In the genomic region with DNA sequence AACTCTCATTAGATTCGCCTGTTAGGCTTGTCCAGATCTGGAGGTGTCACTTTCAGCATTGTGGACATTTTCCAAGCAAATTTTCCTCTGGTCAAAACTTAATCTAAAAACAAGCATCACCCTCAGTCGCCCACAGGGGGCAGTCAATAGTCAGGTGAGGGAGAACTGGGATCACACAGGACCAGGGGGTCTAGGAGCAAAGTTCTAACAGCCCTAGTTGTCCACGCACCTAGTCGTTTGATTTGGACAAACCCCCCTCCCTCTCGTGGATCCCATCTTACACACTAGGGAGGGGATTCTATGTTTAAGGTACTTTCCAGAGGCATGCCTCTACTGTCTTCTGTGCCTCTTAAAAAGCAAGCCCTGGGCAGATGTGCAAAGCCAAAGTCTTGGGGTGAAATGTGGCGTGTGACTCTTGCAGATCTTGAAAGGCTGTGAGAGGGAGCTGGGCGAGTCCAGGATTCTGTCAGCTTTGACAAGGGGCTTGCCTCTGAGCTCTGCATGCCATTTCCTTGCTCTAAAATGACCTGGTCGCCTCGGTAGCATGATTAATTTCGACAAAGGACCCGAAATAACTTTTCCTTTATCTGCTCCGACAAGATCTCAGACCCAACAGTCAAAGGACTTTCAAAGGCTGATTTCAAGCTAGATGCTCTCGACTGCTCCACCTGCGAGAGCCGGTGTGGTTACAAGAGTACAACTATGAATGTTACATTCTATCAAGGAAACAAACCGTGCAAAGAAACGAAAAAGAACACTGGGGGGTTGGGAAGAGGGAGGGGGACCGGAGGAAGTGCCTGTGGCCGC, we compare ENCODE assay signal across 8 mouse cellular contexts. TPM values are rescaled to one million over a fixed set of nuclear protein-coding genes. Genes with fewer than 3 reads are reported as not detected.
DNase-seq lines count a peak whose midpoint lies in the region; ATAC-seq and TF ChIP-seq lines count a peak whose summit lies in the region.

No protein-coding gene starts in this region.

- no peaks in the 10 kb centered on the region for H3K36me3 ChIP-seq in embryonic facial prominence, embryonic 13.5 days
- H3K36me3 ChIP-seq in hindbrain, embryonic 10.5 days: peaks cover 8% of the 10 kb centered on the region
- no peaks in the 10 kb centered on the region for H3K36me3 ChIP-seq in limb, embryonic 15.5 days
- H3K36me3 ChIP-seq in midbrain, postnatal 0 days (ENCODE audit: insufficient read depth, low read length): no peaks in the 10 kb centered on the region
- H3K36me3 ChIP-seq in testis, adult 2 months (ENCODE audit: control insufficient read depth, insufficient read depth, low read length): no peaks in the 10 kb centered on the region

- WGBS in embryonic facial prominence, embryonic 13.5 days: 3% methylated on average over 19 of the region's 19 CpGs
- 3% methylated on average over 19 of the region's 19 CpGs for WGBS in hindbrain, embryonic 10.5 days
- 5% methylated on average over 19 of the region's 19 CpGs for WGBS in limb, embryonic 15.5 days
- 4% methylated on average over 19 of the region's 19 CpGs for WGBS in midbrain, postnatal 0 days

- peak; percentile 73 for TF ChIP-seq CTCF in midbrain, postnatal 0 days (IDR thresholded peaks at IDR 0.05)
- TF ChIP-seq CTCF in testis, adult 2 months (IDR thresholded peaks at IDR 0.05; ENCODE audit: control insufficient read depth, insufficient read depth, insufficient replicate concordance, low read depth, low read length): peak; percentile 19; the same call in 1 of the 2 replicates

- H3K4me3 ChIP-seq in embryonic facial prominence, embryonic 13.5 days: peak overlapping the region; percentile 71
- H3K4me3 ChIP-seq in hindbrain, embryonic 10.5 days: peak overlapping the region; percentile 79
- H3K4me3 ChIP-seq in limb, embryonic 15.5 days: peak overlapping the region; percentile 69
- peak overlapping the region; percentile 64 for H3K4me3 ChIP-seq in midbrain, postnatal 0 days (ENCODE audit: low read depth, low read length)
- H3K4me3 ChIP-seq in testis, adult 2 months (ENCODE audit: control insufficient read depth, low read depth, low read length): no peak overlapping the region

- no peaks in the 10 kb centered on the region for H3K9me3 ChIP-seq in embryonic facial prominence, embryonic 13.5 days
- no peaks in the 10 kb centered on the region for H3K9me3 ChIP-seq in hindbrain, embryonic 10.5 days
- H3K9me3 ChIP-seq in limb, embryonic 15.5 days: no peaks in the 10 kb centered on the region
- no peaks in the 10 kb centered on the region for H3K9me3 ChIP-seq in midbrain, postnatal 0 days (ENCODE audit: low read length)

- peaks cover 17% of the 10 kb centered on the region for H3K4me1 ChIP-seq in embryonic facial prominence, embryonic 13.5 days
- peaks cover 32% of the 10 kb centered on the region for H3K4me1 ChIP-seq in hindbrain, embryonic 10.5 days (replicated peaks)
- peaks cover 25% of the 10 kb centered on the region for H3K4me1 ChIP-seq in limb, embryonic 15.5 days
- peaks cover 4% of the 10 kb centered on the region; the same call in 1 of the 2 replicates for H3K4me1 ChIP-seq in midbrain, postnatal 0 days (ENCODE audit: insufficient read depth, low read length)
- peaks cover 20% of the 10 kb centered on the region for H3K4me1 ChIP-seq in testis, adult 2 months (ENCODE audit: control insufficient read depth, insufficient read depth, low read length)

- H3K27ac ChIP-seq in embryonic facial prominence, embryonic 13.5 days: no peak overlapping the region
- H3K27ac ChIP-seq in hindbrain, embryonic 10.5 days: no peak overlapping the region
- H3K27ac ChIP-seq in limb, embryonic 15.5 days: no peak overlapping the region
- no peak overlapping the region for H3K27ac ChIP-seq in midbrain, postnatal 0 days (ENCODE audit: low read depth, low read length)
- H3K27ac ChIP-seq in testis, adult 2 months (ENCODE audit: control insufficient read depth, insufficient read depth, low read depth, low read length): no peak overlapping the region

- TF ChIP-seq POLR2A in testis, adult 2 months (IDR thresholded peaks at IDR 0.05; ENCODE audit: control insufficient read depth, low read depth, low read length): no peak

- H3K9ac ChIP-seq in embryonic facial prominence, embryonic 13.5 days: peak overlapping the region; percentile 85
- no peak overlapping the region; the same call in 1 of the 2 replicates for H3K9ac ChIP-seq in limb, embryonic 15.5 days
- H3K9ac ChIP-seq in midbrain, postnatal 0 days (replicated peaks; ENCODE audit: low read length, poor library complexity, severe bottlenecking): peak overlapping the region; percentile 48; the same call in 1 of the 2 replicates

- peak; percentile 48 to 64 for DNase-seq in layer of hippocampus, postnatal 10 days (ENCODE audit: low spot score in 2 of 2)
- DNase-seq in layer of hippocampus, adult 9-11 months: no peak
- peak; percentile 48 for DNase-seq in adrenal gland, postnatal 25 days
- DNase-seq in hindbrain, embryonic 10.5 days (ENCODE audit: low spot score): peak; percentile 58
- DNase-seq in midbrain, postnatal 0 days (ENCODE audit: low spot score): peak; percentile 48

- peak overlapping the region; percentile 100 for H3K4me2 ChIP-seq in embryonic facial prominence, embryonic 13.5 days
- peak overlapping the region; percentile 100 for H3K4me2 ChIP-seq in limb, embryonic 15.5 days
- H3K4me2 ChIP-seq in midbrain, postnatal 0 days (ENCODE audit: low read depth, low read length, poor library complexity, severe bottlenecking): peak overlapping the region; percentile 99

- ATAC-seq in embryonic facial prominence, embryonic 13.5 days (ENCODE audit: insufficient number of reproducible peaks, insufficient read depth, low FRiP score, low TSS enrichment, low read depth): no peak
- no peak for ATAC-seq in limb, embryonic 15.5 days (ENCODE audit: insufficient number of reproducible peaks, low FRiP score, low TSS enrichment, low read depth)
- ATAC-seq in midbrain, postnatal 0 days (ENCODE audit: low FRiP score): no peak

- peaks cover 34% of the 10 kb centered on the region for H3K27me3 ChIP-seq in embryonic facial prominence, embryonic 13.5 days
- H3K27me3 ChIP-seq in hindbrain, embryonic 10.5 days (ENCODE audit: insufficient read depth, poor library complexity, severe bottlenecking): peaks cover 60% of the 10 kb centered on the region
- peaks cover 33% of the 10 kb centered on the region for H3K27me3 ChIP-seq in limb, embryonic 15.5 days
- 0 out of 2 replicates have a peak, but pooled peaks cover 10% of the 10 kb centered on the region for H3K27me3 ChIP-seq in midbrain, postnatal 0 days (ENCODE audit: insufficient read depth, low read length)
- peaks cover 4% of the 10 kb centered on the region; the same call in 1 of the 2 replicates for H3K27me3 ChIP-seq in testis, adult 2 months (ENCODE audit: control insufficient read depth, insufficient read depth, low read length)

RNA-seq across cellular contexts. Expression of a gene that starts 2.5 kb away (rescaled TPM):
- total RNA-seq in layer of hippocampus, postnatal 10 days (2021): 1 to 10 TPM; 1.5 to 2.1 TPM
- total RNA-seq in adrenal gland, postnatal 25 days (2021): 0.21 and 0.38 TPM in 2 replicates
- polyA plus RNA-seq in embryonic facial prominence, embryonic 13.5 days (2015; fragmentation: Nextera tagmentation; extraction: Ambion mirVana): 4.5 and 6.2 TPM in 2 replicates
- 4.3 and 5.7 TPM in 2 replicates for polyA plus RNA-seq in hindbrain, embryonic 10.5 days (2016; fragmentation: Nextera tagmentation; extraction: Ambion mirVana)
- polyA plus RNA-seq in limb, embryonic 15.5 days (2015; fragmentation: Nextera tagmentation; extraction: Ambion mirVana): 2.4 and 3.3 TPM in 2 replicates
- total RNA-seq in midbrain, postnatal 0 days (2014; rRNA removed): 1.8 and 3.2 TPM in 2 replicates
- 0.75 and 1.0 TPM in 2 replicates for polyA plus RNA-seq in midbrain, postnatal 0 days (2015; fragmentation: Nextera tagmentation; extraction: Ambion mirVana)
- 0.19 and 0.36 TPM in 2 replicates for polyA plus RNA-seq in testis, adult 2 months (2012; rRNA removed)
